Mouse (Mus musculus): Measurements from ENCODE around the gene 1600002K03Rik.

DNA sequence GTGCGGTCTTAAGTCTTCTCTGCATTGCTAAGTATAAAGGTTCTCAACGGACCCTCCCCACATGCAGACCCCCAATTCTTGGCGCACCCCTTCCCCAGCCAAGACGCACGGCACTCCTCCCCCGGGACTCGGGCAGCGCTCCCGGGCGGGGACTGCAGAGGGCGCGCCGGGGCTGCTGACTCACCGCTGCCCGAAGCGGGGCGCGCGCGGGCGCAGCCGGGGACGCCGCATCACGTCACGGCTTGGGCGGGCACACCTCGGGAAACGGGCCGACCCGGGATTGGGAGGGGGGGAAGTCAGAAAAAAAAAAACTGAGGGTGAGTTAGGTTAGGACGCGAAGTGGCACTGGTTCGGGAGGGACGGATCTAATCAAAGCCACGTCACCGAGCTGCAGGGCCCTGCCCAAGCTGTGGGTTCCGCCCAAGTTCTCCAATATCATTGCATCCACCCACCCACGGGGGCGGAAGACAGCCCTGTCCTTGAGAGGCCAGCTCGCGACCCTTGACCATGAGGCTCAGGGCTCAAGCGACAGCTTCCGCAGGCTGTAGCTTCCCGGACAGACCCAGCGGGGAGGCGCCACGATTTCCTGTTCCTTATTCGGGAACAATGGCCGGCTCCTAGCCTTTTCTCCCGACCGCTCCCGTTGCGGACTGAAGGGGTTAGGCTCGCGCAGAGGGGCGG lies 24.0 kb upstream of the 1600002K03Rik start:
- TF ChIP-seq CTCF (IDR thresholded peaks at IDR 0.05; ENCODE audit: borderline replicate concordance, insufficient read depth, low read depth, low read length), result peak; percentile 62; the same call in 1 of the 2 replicates
- TF ChIP-seq POLR2A (IDR thresholded peaks at IDR 0.05; ENCODE audit: borderline replicate concordance, insufficient read depth, low read length), result peak; percentile 38; the same call in 1 of the 2 replicates

Data from cerebellum, adult 2 months (tissue).